Mouse (Mus musculus) heart, adult 18-20 months (tissue): ENCODE data around the gene Slc35a3. TPM values are rescaled to one million over a fixed set of nuclear protein-coding genes. Genes with fewer than 3 reads are reported as not detected.
"Not testable (repeated sequence)": the region's sequence is repeated elsewhere in the genome, so short reads cannot be mapped to it uniquely, and the experiment has no call there.

Experiments
- DNase-seq, 2 experiments: peaks; one replicate each; pipeline ENCODE4 v3.0.0; 2021 to 2022; ENCODE audit warnings: mixed read lengths in 1 of 2
- total RNA-seq, 2 experiments: library from RNA; stranded (reverse); gene quantifications; 2 replicates each; pipeline ENCODE4 v1.2.3; 2021

Slc35a3 gene
- total RNA-seq, 2 experiments from 2014 or later = 10.7 to 11.1 TPM

DNA sequence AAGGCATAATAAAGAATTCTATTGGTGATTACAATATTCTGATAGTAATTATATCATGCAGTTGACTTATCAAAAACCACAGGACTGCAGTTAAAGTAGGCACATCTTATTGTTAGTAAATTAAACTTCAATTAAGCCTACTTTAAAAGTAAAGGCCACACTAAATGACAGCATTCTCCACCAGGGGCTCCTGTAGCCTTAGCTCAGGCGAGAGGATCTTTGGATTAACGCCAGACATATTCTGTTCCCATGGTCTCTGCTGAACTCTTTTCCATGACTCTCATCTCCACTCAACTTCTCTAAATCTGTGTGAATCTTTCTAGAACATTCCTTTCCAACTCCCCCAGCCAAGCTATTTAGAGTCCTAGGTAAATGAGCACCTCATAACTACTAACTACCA is 13.8 kb downstream of the Slc35a3 start:
- DNase-seq = peak; percentile 13 to 22

GRCm38 (mm10) chr3:116695666-116695985 is 17.0 kb downstream of the Slc35a3 start:
- no peak for DNase-seq

DNA sequence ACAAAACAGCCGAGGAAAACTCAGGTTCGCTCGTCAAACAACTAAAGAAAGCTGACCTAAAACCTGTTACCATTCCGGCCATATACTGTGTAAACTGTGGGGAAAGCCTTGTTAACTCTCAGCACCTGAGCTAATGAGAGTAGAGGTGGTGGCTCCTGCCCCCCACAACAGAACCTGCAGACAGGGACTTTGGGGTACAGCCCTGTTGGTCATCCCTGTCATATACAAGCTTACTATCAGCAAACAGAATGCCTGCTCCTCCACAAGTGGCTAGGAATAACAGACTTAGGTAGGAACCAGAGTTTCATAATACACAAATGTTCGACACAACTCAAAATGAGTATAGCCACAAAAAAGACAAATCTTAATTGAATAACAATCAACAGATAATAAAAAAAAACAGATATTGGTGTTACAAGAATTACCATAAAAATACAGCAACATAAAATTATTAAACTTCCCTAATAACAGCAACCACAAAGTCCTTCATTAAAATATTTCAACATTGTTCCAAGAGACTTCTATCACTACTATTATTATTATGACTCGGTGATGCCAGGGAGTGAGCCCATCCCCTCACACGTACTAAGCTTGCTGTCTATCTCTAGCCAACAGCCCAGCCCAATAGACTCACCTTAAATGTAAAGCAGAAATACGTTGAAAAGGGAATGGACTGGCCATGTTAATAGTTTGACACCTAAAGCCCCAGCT is 17.5 kb downstream of the Slc35a3 start:
- no peak for DNase-seq

DNA sequence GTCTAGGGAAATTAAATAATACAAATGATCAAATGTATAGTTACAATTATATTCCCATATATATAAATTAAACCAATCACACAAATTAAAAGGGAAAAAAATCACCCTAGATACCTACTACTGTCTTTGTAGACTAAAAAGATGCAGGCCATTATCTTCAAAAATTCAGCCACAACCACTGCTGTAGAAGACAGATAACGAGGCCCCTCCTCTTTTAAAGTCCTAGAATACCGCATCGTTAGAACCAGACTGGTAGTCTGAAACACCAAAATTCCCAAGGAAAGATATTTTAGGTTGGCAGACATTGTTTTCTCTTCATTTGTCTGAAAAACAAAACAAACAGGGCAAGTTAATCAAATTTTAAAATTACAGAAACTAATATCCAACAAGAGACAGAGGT is 18.3 kb downstream of the Slc35a3 start:
- DNase-seq = no peak

DNA sequence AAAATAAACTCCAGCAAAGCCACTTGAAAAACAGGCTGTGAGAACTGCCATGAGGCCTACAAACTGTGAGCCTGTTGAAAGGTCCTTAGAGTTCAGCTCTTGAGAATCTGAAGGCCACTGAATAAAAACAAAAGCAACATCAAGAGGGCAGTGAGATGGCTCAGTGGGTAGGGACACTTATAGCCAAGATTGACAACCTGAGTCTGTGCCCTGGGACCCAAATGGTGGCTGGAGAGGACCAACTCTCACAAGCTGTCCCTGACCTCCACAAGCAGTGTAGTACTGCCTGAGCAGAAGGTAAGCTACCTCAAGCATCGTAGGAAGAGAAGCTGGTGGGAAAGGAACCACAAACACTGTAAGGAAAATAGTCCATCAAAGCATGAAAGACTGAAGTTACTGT is 31.5 kb downstream of the Slc35a3 start, which contains the start of gene Gm43191:
Gene Gm43191 (minus strand): TSS at position 101 of the 400 bp plus-strand sequence.
- no peak for DNase-seq

DNA sequence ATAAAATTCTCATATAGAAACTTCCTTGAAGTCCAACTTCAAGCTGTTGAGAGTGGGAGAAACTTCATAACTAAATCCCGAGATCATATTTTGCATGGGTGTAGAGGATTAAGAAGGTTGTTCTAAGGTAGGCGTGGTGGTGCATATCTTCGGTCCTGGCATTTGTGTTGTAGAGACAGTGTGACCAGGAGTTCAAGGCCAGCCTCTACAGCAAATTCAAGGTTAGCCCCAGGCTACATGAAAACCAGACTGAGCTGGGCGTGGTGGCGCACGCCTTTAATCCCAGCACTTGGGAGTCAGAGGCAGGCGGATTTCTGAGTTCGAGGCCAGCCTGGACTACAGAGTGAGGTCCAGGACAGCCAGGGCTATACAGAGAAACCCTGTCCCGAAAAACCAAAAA is 48.4 kb downstream of the Slc35a3 start:
- DNase-seq = not testable (repeated sequence)

GRCm38 (mm10) chr3:116662463-116662863 is 50.2 kb downstream of the Slc35a3 start, which contains the start of gene Mfsd14a:
TSS of gene Mfsd14a (minus strand) at chr3:116662677.
- peak; percentile 99 to 100 for DNase-seq

DNA sequence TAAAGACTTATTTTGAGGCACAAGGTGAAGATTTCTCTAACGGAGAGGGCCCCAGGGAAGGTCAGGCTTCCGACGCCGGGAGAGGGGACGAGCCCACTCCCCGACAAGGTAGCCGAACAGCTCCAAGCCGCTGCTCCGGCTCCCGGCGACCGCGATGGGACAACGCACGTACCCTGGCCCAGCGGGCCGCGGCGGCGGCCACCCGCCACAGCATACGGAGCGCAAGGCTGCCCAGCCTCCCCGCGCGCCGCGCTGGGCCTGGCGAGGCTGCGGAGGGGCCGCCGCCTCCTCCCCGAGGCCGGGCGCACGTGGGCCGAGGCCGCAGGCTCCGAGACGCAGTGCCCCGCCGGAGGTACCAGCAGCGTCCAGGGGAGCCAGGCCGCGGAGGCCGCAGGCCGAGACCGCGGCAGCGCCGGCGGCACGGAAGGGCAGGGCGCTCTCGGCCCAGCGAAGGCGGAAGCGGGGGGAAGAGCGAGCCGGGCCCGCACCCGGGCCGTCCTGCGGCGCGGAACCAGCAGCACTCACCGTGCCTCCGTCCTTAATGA is 50.7 kb downstream of the Slc35a3 start:
- peak in 1 of 2 experiments; percentile 49 for DNase-seq

GRCm38 (mm10) chr3:116661288-116661869 is 51.3 kb downstream of the Slc35a3 start:
- no peak for DNase-seq

- DNase-seq = no peak
Measured at GRCm38 (mm10) chr3:116659856-116660430, 52.7 kb downstream of the Slc35a3 start.

DNA sequence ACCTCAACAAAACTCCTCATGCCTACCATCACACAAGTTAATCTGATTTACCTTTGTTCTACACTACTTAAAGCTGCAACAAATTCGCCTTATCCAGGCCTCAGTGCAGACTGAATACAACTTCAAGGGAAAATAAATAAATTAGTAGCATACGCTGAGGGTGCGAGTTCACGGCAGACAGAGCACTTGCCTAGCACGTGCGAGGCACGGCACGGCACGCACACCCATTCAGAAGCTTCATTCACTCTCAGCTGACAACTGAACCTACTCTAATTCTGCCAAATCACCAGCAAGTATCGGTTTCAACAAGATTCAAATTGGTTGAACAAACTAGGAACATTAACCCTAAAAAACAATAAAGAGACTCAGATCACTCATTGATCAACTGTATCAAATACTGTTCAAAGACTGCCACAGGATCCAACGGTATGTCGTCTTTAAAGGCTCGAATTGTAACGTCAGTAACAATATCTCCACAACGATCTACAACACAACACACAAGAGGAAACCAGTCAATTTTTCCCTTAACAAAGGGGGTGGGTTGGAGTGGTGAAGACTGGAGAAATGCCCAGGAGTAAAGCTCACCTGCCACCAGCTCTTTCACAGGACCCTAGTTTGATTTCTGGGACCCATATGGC is 53.6 kb downstream of the Slc35a3 start:
- DNase-seq = no peak

- DNase-seq = no peak
Measured at GRCm38 (mm10) chr3:116656184-116656965, 56.3 kb downstream of the Slc35a3 start.

- not testable (repeated sequence) for DNase-seq
Measured at GRCm38 (mm10) chr3:116654051-116654450, 58.6 kb downstream of the Slc35a3 start.

GRCm38 (mm10) chr3:116653278-116653945 is 59.2 kb downstream of the Slc35a3 start:
- no peak for DNase-seq

DNA sequence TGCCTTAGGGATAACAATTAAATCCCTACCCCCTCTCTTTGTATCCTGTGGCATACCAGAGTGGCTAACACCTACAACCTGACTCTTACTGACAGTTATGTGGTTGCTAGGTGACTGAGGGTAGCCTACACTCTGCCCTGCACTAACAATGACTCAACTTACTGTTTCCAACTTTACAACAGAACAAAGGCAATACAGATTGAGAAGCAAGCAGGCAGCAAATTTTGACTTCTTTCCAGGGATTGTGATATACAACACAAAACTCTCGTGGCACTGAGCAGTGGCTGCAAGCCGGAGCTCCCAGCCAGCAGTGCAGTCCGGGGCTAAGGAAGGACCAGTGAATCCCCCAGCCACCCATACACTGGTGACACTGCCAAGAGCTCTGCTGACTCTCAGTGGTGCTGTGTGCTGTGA is 60.6 kb downstream of the Slc35a3 start:
- no peak for DNase-seq

DNA sequence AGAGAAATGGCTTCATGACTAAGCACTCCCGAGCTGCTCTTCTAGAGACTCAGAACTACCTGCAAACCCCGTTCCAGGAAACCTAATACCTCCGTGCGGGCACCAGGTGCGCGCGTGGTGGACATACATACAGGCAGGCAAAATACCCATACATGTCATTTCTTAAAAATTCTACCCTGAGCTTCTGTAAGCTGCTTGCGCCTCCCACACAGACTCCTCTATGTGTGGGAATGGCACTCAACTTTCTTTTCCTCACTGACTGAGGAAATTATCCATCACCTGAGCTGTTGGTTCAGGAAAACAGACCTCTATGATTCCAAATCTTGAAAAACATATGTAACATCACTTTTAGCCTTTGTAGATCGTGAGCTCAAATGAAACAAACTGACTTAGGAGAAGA is 61.9 kb downstream of the Slc35a3 start:
- DNase-seq = no peak

GRCm38 (mm10) chr3:116648805-116649204 is 63.8 kb downstream of the Slc35a3 start:
- no peak for DNase-seq

- no peak for DNase-seq
Measured at GRCm38 (mm10) chr3:116646387-116646786, 66.2 kb downstream of the Slc35a3 start.

DNA sequence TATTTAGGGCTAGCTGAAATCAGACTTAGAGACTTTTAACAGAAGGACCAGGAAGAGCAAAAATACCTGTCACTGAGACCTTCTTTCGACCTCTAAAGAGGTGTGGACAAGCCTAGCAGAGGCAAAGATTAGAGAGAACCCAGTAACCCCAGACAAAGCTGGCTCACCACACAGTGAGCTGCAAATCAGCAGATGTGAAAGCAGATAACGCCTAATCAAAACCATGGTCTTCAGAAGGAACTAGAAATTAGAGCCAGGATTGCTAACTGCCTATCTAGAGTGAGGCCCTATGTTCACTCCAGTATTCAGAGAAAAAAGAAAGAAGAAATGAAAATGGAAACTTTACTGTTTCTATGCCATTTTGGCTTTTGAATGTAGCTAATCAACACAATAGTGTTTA is 70.3 kb downstream of the Slc35a3 start:
- no peak for DNase-seq

- DNase-seq = peak in 1 of 2 experiments; percentile 39
Measured at GRCm38 (mm10) chr3:116641811-116642371, 70.7 kb downstream of the Slc35a3 start.

DNA sequence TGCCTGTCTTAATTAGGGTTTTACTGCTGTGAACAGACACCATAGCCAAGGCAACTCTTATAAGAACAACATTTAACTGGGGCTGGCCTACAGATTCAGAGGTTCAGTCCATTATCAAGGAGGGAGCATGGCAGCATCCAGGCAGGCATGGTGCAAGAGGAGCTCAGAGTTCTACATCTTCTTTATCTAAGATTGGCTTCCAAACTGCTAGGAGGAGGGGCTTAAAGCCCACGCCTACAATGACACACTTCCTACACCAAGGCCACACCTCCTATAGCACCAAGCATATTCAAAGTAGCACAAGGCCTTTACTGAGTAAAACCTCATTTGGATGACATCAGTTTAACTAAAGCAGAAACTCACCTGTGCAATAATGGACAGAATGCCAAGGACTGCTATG is 72.6 kb downstream of the Slc35a3 start:
- no peak for DNase-seq
